Mouse (Mus musculus): Measurements from ENCODE around the gene Hipk2. TPM values are rescaled to one million over a fixed set of nuclear protein-coding genes. Genes with fewer than 3 reads are reported as not detected.

The Hipk2 gene
- polyA plus RNA-seq, 2 experiments: 11.9 to 12.3 TPM

DNA sequence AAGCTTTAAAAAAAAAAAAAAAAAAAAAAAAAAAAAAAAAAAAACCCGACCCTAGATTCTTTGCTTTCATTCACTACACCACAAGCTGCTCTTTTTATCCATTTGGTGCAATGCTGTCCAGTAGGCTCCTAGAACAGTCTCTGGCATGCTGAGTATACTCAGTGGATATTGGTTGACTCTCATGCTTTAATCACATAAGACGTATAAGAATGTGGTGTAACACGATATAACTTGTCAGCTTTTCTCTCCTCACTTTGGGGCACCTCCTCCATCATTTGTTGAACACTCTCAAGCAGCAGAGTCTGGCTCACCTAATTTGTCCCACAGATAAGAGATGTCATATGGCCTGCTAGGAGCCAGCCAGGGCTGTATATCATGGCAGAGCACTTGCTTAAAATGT, 12.4 kb downstream of the Hipk2 start:
- WGBS: 41% methylated on average over 3 of the region's 3 CpGs
- Histone ChIP-seq H3K36me3 (ENCODE audit: control insufficient read depth, insufficient read depth, low read length) (no peaks in the 10 kb centered on the region), H3K27me3 (ENCODE audit: control insufficient read depth, insufficient read depth, low read length) (no peaks in the 10 kb centered on the region), H3K9ac (ENCODE audit: low read depth, low read length, severe bottlenecking) (no peak overlapping the region), H3K27ac (replicated peaks; ENCODE audit: low read depth, low read length) (no peak overlapping the region), H3K4me1 (ENCODE audit: control insufficient read depth, insufficient read depth, low read length) (peaks cover 15% of the 10 kb centered on the region), H3K4me3 (replicated peaks; ENCODE audit: low read length) (no peak overlapping the region), H3K9me3 (ENCODE audit: control insufficient read depth, low read length) (no peaks in the 10 kb centered on the region), H3K4me2 (replicated peaks; ENCODE audit: low read depth, low read length, severe bottlenecking) (no peak overlapping the region)
- ATAC-seq (ENCODE audit: low FRiP score, low read depth) (no peak), DNase-seq (ENCODE audit: low spot score) (no peak)
- TF ChIP-seq POLR2A (IDR thresholded peaks at IDR 0.05; ENCODE audit: borderline replicate concordance, extremely low read depth, insufficient read depth, insufficient read length): no peak

DNA sequence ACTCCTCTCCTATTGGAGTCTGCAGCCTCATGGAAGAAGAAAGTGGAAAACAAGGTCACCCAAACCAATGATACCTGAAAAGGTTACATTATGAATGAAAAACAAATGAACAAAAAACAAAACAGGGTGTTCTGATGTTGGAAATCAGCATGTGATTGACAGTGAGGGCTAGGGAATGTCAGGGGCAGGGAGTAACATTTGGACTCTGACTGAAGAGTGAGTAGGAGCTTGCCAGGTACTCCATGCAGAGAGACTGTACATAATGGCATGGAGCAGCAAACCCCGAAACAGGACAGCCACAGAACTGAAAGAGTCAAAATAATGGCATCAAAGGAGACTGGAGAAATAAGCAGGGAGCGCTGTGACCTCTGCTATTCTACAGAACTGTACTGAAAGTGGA, 15.7 kb downstream of the Hipk2 start:
- Histone ChIP-seq H3K9ac (ENCODE audit: low read depth, low read length, severe bottlenecking) (no peak overlapping the region), H3K4me2 (replicated peaks; ENCODE audit: low read depth, low read length, severe bottlenecking) (no peak overlapping the region), H3K36me3 (ENCODE audit: control insufficient read depth, insufficient read depth, low read length) (no peaks in the 10 kb centered on the region), H3K9me3 (ENCODE audit: control insufficient read depth, low read length) (no peaks in the 10 kb centered on the region), H3K27me3 (ENCODE audit: control insufficient read depth, insufficient read depth, low read length) (no peaks in the 10 kb centered on the region), H3K27ac (replicated peaks; ENCODE audit: low read depth, low read length) (no peak overlapping the region), H3K4me3 (replicated peaks; ENCODE audit: low read length) (no peak overlapping the region), H3K4me1 (ENCODE audit: control insufficient read depth, insufficient read depth, low read length) (peaks cover 15% of the 10 kb centered on the region)
- WGBS: 88% methylated on average over 2 of the region's 2 CpGs
- no peak for DNase-seq (ENCODE audit: low spot score)
- no peak for TF ChIP-seq POLR2A (IDR thresholded peaks at IDR 0.05; ENCODE audit: borderline replicate concordance, extremely low read depth, insufficient read depth, insufficient read length)
- no peak for ATAC-seq (ENCODE audit: low FRiP score, low read depth)

DNA sequence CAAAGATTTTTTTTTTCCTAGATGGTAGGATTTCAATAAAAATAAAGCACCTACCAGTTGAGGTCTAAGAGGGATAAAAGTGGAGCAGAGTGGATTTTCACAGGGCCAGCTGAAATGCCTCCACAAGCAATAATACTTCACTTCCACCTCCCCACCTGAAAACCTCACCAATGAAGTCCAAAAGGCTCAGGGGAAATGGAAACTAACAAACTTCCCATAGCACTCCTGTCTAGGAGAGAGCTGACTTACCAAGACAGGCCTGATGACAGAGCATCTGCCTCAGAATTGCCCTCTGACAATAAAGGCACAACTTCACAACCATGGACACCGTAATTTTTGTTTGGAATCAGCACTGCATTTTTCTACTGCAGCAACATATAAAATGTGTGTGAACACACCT, 16.1 kb downstream of the Hipk2 start:
- no peak overlapping the region for H3K4me3 ChIP-seq (replicated peaks; ENCODE audit: low read length)

DNA sequence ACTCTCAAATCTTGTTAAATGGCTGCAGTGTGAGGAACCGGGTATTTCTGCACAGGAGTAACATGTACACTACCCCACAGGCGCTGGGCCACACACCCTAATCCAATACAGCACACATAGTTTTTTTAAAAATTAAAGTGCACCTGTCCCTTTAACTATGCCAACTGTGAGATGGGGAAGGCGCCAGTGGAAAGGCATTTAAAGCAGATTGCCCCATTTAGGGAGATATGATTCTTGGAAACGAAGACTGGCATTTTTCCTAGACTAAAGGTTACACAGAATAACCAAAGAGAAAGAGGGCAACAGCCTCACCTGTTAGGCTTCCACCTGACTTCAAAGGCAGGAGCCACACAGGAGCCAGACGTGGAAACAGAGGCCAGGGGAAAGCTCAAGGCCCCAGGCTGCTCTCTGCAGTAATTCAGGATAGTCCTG, 22.4 kb downstream of the Hipk2 start:
- DNase-seq (ENCODE audit: low spot score) (no peak), ATAC-seq (ENCODE audit: low FRiP score, low read depth) (no peak)
- Histone ChIP-seq H3K27me3 (ENCODE audit: control insufficient read depth, insufficient read depth, low read length) (no peaks in the 10 kb centered on the region), H3K4me1 (ENCODE audit: control insufficient read depth, insufficient read depth, low read length) (peaks cover 22% of the 10 kb centered on the region), H3K4me3 (replicated peaks; ENCODE audit: low read length) (no peak overlapping the region), H3K36me3 (ENCODE audit: control insufficient read depth, insufficient read depth, low read length) (no peaks in the 10 kb centered on the region), H3K27ac (replicated peaks; ENCODE audit: low read depth, low read length) (no peak overlapping the region), H3K4me2 (replicated peaks; ENCODE audit: low read depth, low read length, severe bottlenecking) (no peak overlapping the region), H3K9ac (ENCODE audit: low read depth, low read length, severe bottlenecking) (no peak overlapping the region), H3K9me3 (ENCODE audit: control insufficient read depth, low read length) (no peaks in the 10 kb centered on the region)
- TF ChIP-seq POLR2A (IDR thresholded peaks at IDR 0.05; ENCODE audit: borderline replicate concordance, extremely low read depth, insufficient read depth, insufficient read length): no peak
- WGBS: 57% methylated on average over 5 of the region's 5 CpGs

More for the DNA sequence above, 16.1 kb downstream of the Hipk2 start:
- Histone ChIP-seq H3K27ac (replicated peaks; ENCODE audit: low read depth, low read length) (no peak overlapping the region), H3K36me3 (ENCODE audit: control insufficient read depth, insufficient read depth, low read length) (no peaks in the 10 kb centered on the region), H3K27me3 (ENCODE audit: control insufficient read depth, insufficient read depth, low read length) (no peaks in the 10 kb centered on the region), H3K4me2 (replicated peaks; ENCODE audit: low read depth, low read length, severe bottlenecking) (no peak overlapping the region), H3K4me1 (ENCODE audit: control insufficient read depth, insufficient read depth, low read length) (peaks cover 15% of the 10 kb centered on the region), H3K9ac (ENCODE audit: low read depth, low read length, severe bottlenecking) (no peak overlapping the region), H3K9me3 (ENCODE audit: control insufficient read depth, low read length) (no peaks in the 10 kb centered on the region)
- no peak for TF ChIP-seq POLR2A (IDR thresholded peaks at IDR 0.05; ENCODE audit: borderline replicate concordance, extremely low read depth, insufficient read depth, insufficient read length)
- no peak for DNase-seq (ENCODE audit: low spot score)
- WGBS: 90% methylated on average over 1 of the region's 1 CpGs
- ATAC-seq (ENCODE audit: low FRiP score, low read depth): no peak

DNA sequence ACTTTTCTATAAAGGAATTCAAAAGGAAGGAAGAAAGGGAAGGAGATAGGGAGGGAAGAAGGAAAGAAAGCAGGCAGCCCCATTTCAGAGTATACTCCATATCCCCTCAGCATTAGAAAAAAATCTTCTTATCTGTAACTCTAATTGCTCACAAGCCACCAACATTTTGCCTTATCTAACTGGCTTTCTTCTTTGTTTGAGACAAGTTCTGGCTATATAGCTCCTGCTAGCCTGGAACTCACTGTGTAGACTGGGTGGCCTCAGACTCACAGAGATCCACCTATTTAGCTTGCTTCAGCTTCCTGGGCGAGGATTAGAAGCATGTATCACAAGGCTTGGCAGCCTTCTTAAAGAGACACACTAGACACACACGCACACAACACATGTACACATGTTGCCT, 24.2 kb downstream of the Hipk2 start:
- Histone ChIP-seq H3K9ac (ENCODE audit: low read depth, low read length, severe bottlenecking) (no peak overlapping the region), H3K36me3 (ENCODE audit: control insufficient read depth, insufficient read depth, low read length) (no peaks in the 10 kb centered on the region), H3K4me3 (replicated peaks; ENCODE audit: low read length) (no peak overlapping the region), H3K27me3 (ENCODE audit: control insufficient read depth, insufficient read depth, low read length) (no peaks in the 10 kb centered on the region), H3K4me1 (ENCODE audit: control insufficient read depth, insufficient read depth, low read length) (peaks cover 32% of the 10 kb centered on the region), H3K9me3 (ENCODE audit: control insufficient read depth, low read length) (no peaks in the 10 kb centered on the region), H3K27ac (replicated peaks; ENCODE audit: low read depth, low read length) (no peak overlapping the region), H3K4me2 (replicated peaks; ENCODE audit: low read depth, low read length, severe bottlenecking) (no peak overlapping the region)
- ATAC-seq (ENCODE audit: low FRiP score, low read depth): no peak
- DNase-seq (ENCODE audit: low spot score): no peak
- 79% methylated on average over 2 of the region's 2 CpGs for WGBS
- no peak for TF ChIP-seq POLR2A (IDR thresholded peaks at IDR 0.05; ENCODE audit: borderline replicate concordance, extremely low read depth, insufficient read depth, insufficient read length)

DNA sequence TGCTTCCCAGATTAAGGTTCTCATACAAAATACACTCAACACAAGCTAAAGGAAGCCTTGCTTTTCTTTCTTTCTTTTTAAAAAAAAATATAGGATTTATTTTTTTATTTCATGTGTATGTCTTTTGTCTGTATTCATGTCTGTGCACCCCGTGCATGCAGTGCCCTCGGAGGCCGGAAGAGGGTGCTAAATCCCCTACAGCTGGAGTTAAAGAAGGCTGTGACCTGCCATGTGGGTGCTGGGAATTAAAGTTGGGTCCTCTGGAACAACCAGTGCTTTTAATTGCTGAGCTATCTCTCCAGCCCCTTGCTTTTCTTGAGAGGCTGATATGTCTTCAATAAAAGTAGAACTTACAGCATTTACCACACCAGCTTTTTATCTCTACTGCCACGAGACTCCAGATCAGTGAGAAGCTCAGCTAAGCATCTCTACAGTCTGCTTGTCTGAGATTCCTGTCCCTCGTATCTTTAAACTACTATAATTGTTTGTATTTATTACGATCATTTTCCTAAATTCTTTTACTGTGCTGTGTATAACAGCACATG, 25.2 kb downstream of the Hipk2 start:
- H3K4me1 ChIP-seq (ENCODE audit: control insufficient read depth, insufficient read depth, low read length): peaks cover 40% of the 10 kb centered on the region
- H3K27ac ChIP-seq (replicated peaks; ENCODE audit: low read depth, low read length): no peak overlapping the region
- no peak for ATAC-seq (ENCODE audit: low FRiP score, low read depth)
- H3K27me3 ChIP-seq (ENCODE audit: control insufficient read depth, insufficient read depth, low read length): no peaks in the 10 kb centered on the region
- H3K9ac ChIP-seq (ENCODE audit: low read depth, low read length, severe bottlenecking): no peak overlapping the region
- DNase-seq (ENCODE audit: low spot score): no peak
- no peaks in the 10 kb centered on the region for H3K9me3 ChIP-seq (ENCODE audit: control insufficient read depth, low read length)
- 91% methylated on average over 6 of the region's 6 CpGs for WGBS
- H3K36me3 ChIP-seq (ENCODE audit: control insufficient read depth, insufficient read depth, low read length): no peaks in the 10 kb centered on the region
- no peak for TF ChIP-seq POLR2A (IDR thresholded peaks at IDR 0.05; ENCODE audit: borderline replicate concordance, extremely low read depth, insufficient read depth, insufficient read length)
- H3K4me2 ChIP-seq (replicated peaks; ENCODE audit: low read depth, low read length, severe bottlenecking): no peak overlapping the region
- H3K4me3 ChIP-seq (replicated peaks; ENCODE audit: low read length): no peak overlapping the region

Data from limb, embryonic 14.5 days (tissue).